In genomic region chr16:93367995-93368394, GRCm38 (mm10) we compare ENCODE assay signal across 18 mouse cellular contexts.
DNase-seq lines count a peak whose midpoint lies in the region; ATAC-seq and TF ChIP-seq lines count a peak whose summit lies in the region.
"Had no signal": no experiment of that assay in that cellular context is flagged by ENCODE, and none has a peak within 500 bp of the region (broad histone marks: within the 10 kb centered on the region; RNA-seq: fewer than 3 reads in every experiment).

No protein-coding gene starts in this region.

- no peak overlapping the region for H3K9ac ChIP-seq in midbrain, embryonic 14.5 days (replicated peaks; ENCODE audit: low read length)
- no peak overlapping the region for H3K9ac ChIP-seq in midbrain, postnatal 0 days (replicated peaks; ENCODE audit: low read length, poor library complexity, severe bottlenecking)
- no peak overlapping the region for H3K9ac ChIP-seq in embryonic facial prominence, embryonic 15.5 days
- H3K9ac ChIP-seq: heart, embryonic 15.5 days; neural tube, embryonic 12.5 days had no signal

- no peak for TF ChIP-seq CTCF in midbrain, postnatal 0 days (IDR thresholded peaks at IDR 0.05)
- no peak for TF ChIP-seq CTCF in small intestine, adult 2 months (IDR thresholded peaks at IDR 0.05; ENCODE audit: extremely low read depth, insufficient read length, insufficient replicate concordance, low read depth, low read length)

- 73% methylated on average over 6 of the region's 6 CpGs for WGBS in midbrain, embryonic 14.5 days
- WGBS in midbrain, postnatal 0 days: 78% methylated on average over 6 of the region's 6 CpGs
- WGBS in embryonic facial prominence, embryonic 15.5 days: 91% methylated on average over 6 of the region's 6 CpGs
- 26% methylated on average over 6 of the region's 6 CpGs for WGBS in small intestine, adult 2 months

- H3K4me1 ChIP-seq in midbrain, embryonic 14.5 days (ENCODE audit: control insufficient read depth, insufficient read depth, low read length): no peaks in the 10 kb centered on the region
- H3K4me1 ChIP-seq in midbrain, postnatal 0 days (ENCODE audit: insufficient read depth, low read length): 0 out of 2 replicates have a peak, but pooled peaks cover 5% of the 10 kb centered on the region
- peaks cover 21% of the 10 kb centered on the region for H3K4me1 ChIP-seq in embryonic facial prominence, embryonic 15.5 days
- peaks cover 36% of the 10 kb centered on the region; the same call in 1 of the 2 replicates for H3K4me1 ChIP-seq in small intestine, adult 2 months (ENCODE audit: control insufficient read depth, insufficient read depth, insufficient read length, low read length)
- H3K4me1 ChIP-seq: neural tube, embryonic 12.5 days had no signal

- no peaks in the 10 kb centered on the region for H3K9me3 ChIP-seq in midbrain, embryonic 14.5 days (ENCODE audit: control insufficient read depth, low read length)
- H3K9me3 ChIP-seq in midbrain, postnatal 0 days (ENCODE audit: low read length): no peaks in the 10 kb centered on the region
- no peaks in the 10 kb centered on the region for H3K9me3 ChIP-seq in embryonic facial prominence, embryonic 15.5 days (replicated peaks)
- H3K9me3 ChIP-seq: G1E; heart, embryonic 15.5 days; neural tube, embryonic 12.5 days had no signal

- no peak overlapping the region for H3K27ac ChIP-seq in midbrain, embryonic 14.5 days (replicated peaks; ENCODE audit: low read depth, low read length)
- H3K27ac ChIP-seq in midbrain, postnatal 0 days (ENCODE audit: low read depth, low read length): no peak overlapping the region
- H3K27ac ChIP-seq in embryonic facial prominence, embryonic 15.5 days (replicated peaks): peak overlapping the region; percentile 39
- peak overlapping the region; percentile 100 for H3K27ac ChIP-seq in small intestine, adult 2 months (ENCODE audit: insufficient read depth, low read depth, low read length)
- H3K27ac ChIP-seq: gastrocnemius, adult 2 months; heart, embryonic 15.5 days; layer of hippocampus, adult 2 months; left cerebral cortex, adult 2 months; neural tube, embryonic 12.5 days had no signal

- no peak for TF ChIP-seq POLR2A in small intestine, adult 2 months (IDR thresholded peaks at IDR 0.05; ENCODE audit: low read depth, low read length)

- ATAC-seq in midbrain, embryonic 14.5 days (ENCODE audit: low FRiP score, low TSS enrichment): no peak
- no peak for ATAC-seq in midbrain, postnatal 0 days (ENCODE audit: low FRiP score)
- no peak for ATAC-seq in embryonic facial prominence, embryonic 15.5 days (ENCODE audit: insufficient number of reproducible peaks, low FRiP score, low TSS enrichment, low read depth)
- ATAC-seq: CD4-positive, CD25-positive, alpha-beta regulatory T cell, adult 4 months; forebrain, embryonic 16.5 days; inflammation-experienced regulatory T-cells, adult 6 months had no signal

- peak; percentile 44 for DNase-seq in midbrain, embryonic 14.5 days
- no peak for DNase-seq in midbrain, postnatal 0 days (ENCODE audit: low spot score)
- peak; percentile 49 to 66 for DNase-seq in kidney, adult 8-10 months
- no peak for DNase-seq in testis, postnatal 14 days (ENCODE audit: low spot score)
- DNase-seq in layer of hippocampus, postnatal 14 days (ENCODE audit: low spot score in 2 of 2): no peak
- DNase-seq: cerebellum, postnatal 10 days; gastrocnemius, adult 2 months; lung, adult 18-20 months had no signal

- H3K36me3 ChIP-seq in midbrain, embryonic 14.5 days (ENCODE audit: control insufficient read depth, insufficient read depth, low read length): no peaks in the 10 kb centered on the region
- no peaks in the 10 kb centered on the region for H3K36me3 ChIP-seq in midbrain, postnatal 0 days (ENCODE audit: insufficient read depth, low read length)
- no peaks in the 10 kb centered on the region for H3K36me3 ChIP-seq in embryonic facial prominence, embryonic 15.5 days
- H3K36me3 ChIP-seq in small intestine, adult 2 months (ENCODE audit: control insufficient read depth, insufficient read depth, low read length): peaks cover 12% of the 10 kb centered on the region
- H3K36me3 ChIP-seq: G1E; heart, embryonic 15.5 days; neural tube, embryonic 12.5 days had no signal

- H3K4me3 ChIP-seq in midbrain, embryonic 14.5 days (replicated peaks; ENCODE audit: low read depth, low read length): no peak overlapping the region
- H3K4me3 ChIP-seq in midbrain, postnatal 0 days (ENCODE audit: low read depth, low read length): no peak overlapping the region
- H3K4me3 ChIP-seq in embryonic facial prominence, embryonic 15.5 days (replicated peaks): no peak overlapping the region
- peak overlapping the region; percentile 68 for H3K4me3 ChIP-seq in small intestine, adult 2 months (ENCODE audit: low read depth, low read length)
- H3K4me3 ChIP-seq: gastrocnemius, adult 2 months; heart, embryonic 15.5 days; layer of hippocampus, adult 2 months; left cerebral cortex, adult 2 months; neural tube, embryonic 12.5 days had no signal

- H3K27me3 ChIP-seq in midbrain, embryonic 14.5 days (ENCODE audit: control insufficient read depth, insufficient read depth, low read length): no peaks in the 10 kb centered on the region
- H3K27me3 ChIP-seq in midbrain, postnatal 0 days (ENCODE audit: insufficient read depth, low read length): no peaks in the 10 kb centered on the region
- H3K27me3 ChIP-seq in embryonic facial prominence, embryonic 15.5 days: no peaks in the 10 kb centered on the region
- H3K27me3 ChIP-seq in small intestine, adult 2 months (ENCODE audit: control insufficient read depth, insufficient read depth, low read length): no peaks in the 10 kb centered on the region
- H3K27me3 ChIP-seq: neural tube, embryonic 12.5 days had no signal

- no peak overlapping the region for H3K4me2 ChIP-seq in midbrain, embryonic 14.5 days (ENCODE audit: low read length)
- no peak overlapping the region for H3K4me2 ChIP-seq in midbrain, postnatal 0 days (ENCODE audit: low read depth, low read length, poor library complexity, severe bottlenecking)
- H3K4me2 ChIP-seq in embryonic facial prominence, embryonic 15.5 days (replicated peaks): no peak overlapping the region
- H3K4me2 ChIP-seq: heart, embryonic 15.5 days; neural tube, embryonic 12.5 days had no signal

Comparison
In these comparisons a context has a peak if more than half of its experiments do, and no peak if none do; other contexts are left out.
1. DNase-seq: peak in midbrain, embryonic 14.5 days (single experiment) and kidney, adult 8-10 months (2 of 2); none in midbrain, postnatal 0 days (single experiment), testis, postnatal 14 days (single experiment) and layer of hippocampus, postnatal 14 days (0 of 2).
2. H3K27ac ChIP-seq: peak in embryonic facial prominence, embryonic 15.5 days (single experiment) and small intestine, adult 2 months (single experiment); none in midbrain, embryonic 14.5 days (single experiment) and midbrain, postnatal 0 days (single experiment).